Comparison of ENCODE assay signal across 14 mouse cellular contexts in the genomic region with DNA sequence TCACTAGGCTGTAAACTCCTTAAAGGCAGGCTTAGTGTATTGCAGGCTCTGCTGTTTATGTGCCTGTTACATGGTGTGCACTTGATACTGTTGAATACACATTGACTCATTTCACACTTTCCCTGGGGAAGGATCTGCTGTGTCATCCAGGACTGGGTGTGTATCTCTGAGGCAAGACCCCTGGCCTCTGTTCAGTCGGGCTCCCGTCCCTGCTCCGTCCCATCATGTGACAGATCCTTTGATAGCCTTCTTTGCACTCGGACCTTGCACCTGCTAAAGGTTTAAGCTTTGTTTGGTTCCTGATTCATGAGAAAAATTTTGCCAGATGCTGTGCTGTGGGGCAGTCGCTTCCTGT. TPM values are rescaled to one million over a fixed set of nuclear protein-coding genes. Genes with fewer than 3 reads are reported as not detected.
DNase-seq lines count a peak whose midpoint lies in the region; ATAC-seq and TF ChIP-seq lines count a peak whose summit lies in the region.
"Had no signal": no experiment of that assay in that cellular context is flagged by ENCODE, and none has a peak within 500 bp of the region (broad histone marks: within the 10 kb centered on the region; RNA-seq: fewer than 3 reads in every experiment).

No protein-coding gene starts in this region.

- TF ChIP-seq CTCF in CH12.LX (conservative IDR thresholded peaks at IDR 0.05 in 1 of 2, IDR thresholded peaks at IDR 0.05 in 1 of 2; ENCODE audit: low read depth in 2 of 2, low read length in 2 of 2) (no peak), ES-Bruce4 (IDR thresholded peaks at IDR 0.05; ENCODE audit: low read depth, low read length) (no peak)

- TF ChIP-seq POLR2A in CH12.LX (IDR thresholded peaks at IDR 0.05; ENCODE audit: low read depth, low read length) (no peak), ES-Bruce4 (IDR thresholded peaks at IDR 0.05; ENCODE audit: insufficient read depth, low read length) (no peak)

- in situ Hi-C loops in CH12.LX (cut with MboI; ENCODE audit: low pct_ligation_motif_present, low pct_unique_long_range_greater_than_20kb, low sequenced_read_pairs), result no loop called here

- H3K9ac ChIP-seq in CH12.LX (ENCODE audit: insufficient read depth, low read depth) (no peak overlapping the region), ES-Bruce4 (ENCODE audit: low read depth, poor library complexity, severe bottlenecking) (no peak overlapping the region)
- peak overlapping the region; percentile 35 for H3K9ac ChIP-seq in liver, embryonic 16.5 days (ENCODE audit: low read depth, low read length)
- H3K9ac ChIP-seq: hindbrain, embryonic 13.5 days had no signal

- no peaks in the 10 kb centered on the region for H3K79me2 ChIP-seq in CH12.LX (replicated peaks; ENCODE audit: control insufficient read depth, extremely low read depth, insufficient read depth, poor library complexity, severe bottlenecking)

- dilution Hi-C loops in CH12.LX (cut with MboI; ENCODE audit: extremely low pct_ligation_motif_present, extremely low pct_unique_long_range_greater_than_20kb, low sequenced_read_pairs), result no loop called here

- H3K27me3 ChIP-seq in CH12.LX (replicated peaks) (no peaks in the 10 kb centered on the region), ES-Bruce4 (ENCODE audit: control insufficient read depth, insufficient read depth, low read length, poor library complexity, severe bottlenecking) (no peaks in the 10 kb centered on the region)
- H3K27me3 ChIP-seq in liver, embryonic 16.5 days (ENCODE audit: control insufficient read depth, insufficient read depth, low read depth, low read length), result no peaks in the 10 kb centered on the region
- H3K27me3 ChIP-seq: heart, embryonic 13.5 days; hindbrain, embryonic 13.5 days had no signal

- ATAC-seq in erythroid progenitor cell, adult 5-6 weeks (replicated peaks; ENCODE audit: low FRiP score, poor library complexity, severe bottlenecking), result peak; percentile 65
- peak; percentile 88 for ATAC-seq in liver, embryonic 16.5 days (ENCODE audit: low read depth)

- H3K27ac ChIP-seq in CH12.LX (ENCODE audit: insufficient read depth, low read depth), result no peak overlapping the region
- peak overlapping the region; percentile 84 for H3K27ac ChIP-seq in ES-Bruce4 (ENCODE audit: insufficient read depth, low read length)
- H3K27ac ChIP-seq in liver, embryonic 16.5 days (ENCODE audit: low read length), result peak overlapping the region; percentile 81
- H3K27ac ChIP-seq: heart, embryonic 13.5 days; hindbrain, embryonic 13.5 days had no signal

- H3K9me3 ChIP-seq in CH12.LX (replicated peaks; ENCODE audit: low read length) (no peaks in the 10 kb centered on the region), ES-Bruce4 (replicated peaks; ENCODE audit: control insufficient read depth, insufficient read depth, low read length, poor library complexity, severe bottlenecking) (peaks cover 6% of the 10 kb centered on the region)
- no peaks in the 10 kb centered on the region for H3K9me3 ChIP-seq in liver, embryonic 16.5 days (replicated peaks; ENCODE audit: control insufficient read depth, low read length)
- H3K9me3 ChIP-seq: heart, embryonic 13.5 days; hindbrain, embryonic 13.5 days had no signal

- H3K4me1 ChIP-seq in CH12.LX (ENCODE audit: control insufficient read depth in 1 of 2, insufficient read depth in 2 of 2) (peaks cover 4 to 14% of the 10 kb centered on the region in 2 experiments), ES-Bruce4 (ENCODE audit: control insufficient read depth, insufficient read depth, low read length) (peaks cover 3% of the 10 kb centered on the region)
- peaks cover 27% of the 10 kb centered on the region for H3K4me1 ChIP-seq in liver, embryonic 16.5 days (ENCODE audit: control insufficient read depth, low read depth, low read length)
- H3K4me1 ChIP-seq: hindbrain, embryonic 13.5 days had no signal

- TF ChIP-seq RAD21 in CH12.LX (IDR thresholded peaks at IDR 0.05; ENCODE audit: low read depth, low read length), result no peak

- DNase-seq in CH12.LX (ENCODE audit: extremely low read depth), result peak; percentile 38
- DNase-seq in T-cell, adult 2 months (ENCODE audit: low spot score), result no peak
- DNase-seq in thymus, postnatal 25 days, result no peak
- DNase-seq in lung, postnatal 4 days, result no peak
- DNase-seq: adrenal gland, postnatal 25 days; cerebellum, adult 9-11 months; thymus, postnatal 4 days had no signal

- no peaks in the 10 kb centered on the region for H3K36me3 ChIP-seq in CH12.LX (replicated peaks in 1 of 2; ENCODE audit: control insufficient read depth in 1 of 2, insufficient read depth in 1 of 2, low read length in 1 of 2)
- peaks cover 8% of the 10 kb centered on the region; the same call in 1 of the 2 replicates for H3K36me3 ChIP-seq in ES-Bruce4 (ENCODE audit: control insufficient read depth, insufficient read depth, low read length, poor library complexity, severe bottlenecking)
- H3K36me3 ChIP-seq in liver, embryonic 16.5 days (ENCODE audit: control insufficient read depth, insufficient read depth), result no peaks in the 10 kb centered on the region
- H3K36me3 ChIP-seq: heart, embryonic 13.5 days; hindbrain, embryonic 13.5 days had no signal

- TF ChIP-seq EP300 in CH12.LX (IDR thresholded peaks at IDR 0.05; ENCODE audit: low read length) (peak; percentile 33; the same call in 1 of the 2 replicates), ES-Bruce4 (IDR thresholded peaks at IDR 0.05; ENCODE audit: insufficient read depth, low read depth, low read length) (peak; percentile 75)

- H3K4me2 ChIP-seq in CH12.LX (ENCODE audit: insufficient read depth, low read depth, poor library complexity, severe bottlenecking), result peak overlapping the region; percentile 8; the same call in 1 of the 2 replicates
- H3K4me2 ChIP-seq in liver, embryonic 16.5 days (ENCODE audit: low read depth, low read length), result peak overlapping the region; percentile 61
- H3K4me2 ChIP-seq: heart, embryonic 13.5 days; hindbrain, embryonic 13.5 days had no signal

- H3K4me3 ChIP-seq in CH12.LX (replicated peaks in 1 of 3; ENCODE audit: low read depth in 2 of 3, low read length in 2 of 3, poor library complexity in 1 of 3), result no peak overlapping the region
- H3K4me3 ChIP-seq in ES-Bruce4 (ENCODE audit: low read depth, low read length), result peak overlapping the region; percentile 19; the same call in 1 of the 2 replicates
- H3K4me3 ChIP-seq in liver, embryonic 16.5 days (ENCODE audit: low read depth, low read length), result no peak overlapping the region; the same call in 1 of the 2 replicates
- H3K4me3 ChIP-seq: heart, embryonic 13.5 days; hindbrain, embryonic 13.5 days had no signal

- 16% methylated on average over 5 of the region's 5 CpGs for WGBS in liver, embryonic 16.5 days (ENCODE audit: insufficient replicate concordance)

TF ChIP-seq in CH12.LX, 34 proteins besides CTCF, POLR2A, EP300 and RAD21:
- TF ChIP-seq BHLHE40 (IDR thresholded peaks at IDR 0.05; ENCODE audit: low read depth, low read length) (0 out of 2 replicates have a peak, but pooled peaks have one; percentile 16), MYC (IDR thresholded peaks at IDR 0.05; ENCODE audit: low read depth, low read length) (no peak), JUND (conservative IDR thresholded peaks at IDR 0.05; ENCODE audit: low read depth, low read length) (0 out of 2 replicates have a peak, but pooled peaks have one; percentile 18)

RNA-seq across cellular contexts. Expression of a gene that starts 10.5 kb away (rescaled TPM):
- not detected in 2 replicates for total RNA-seq in CH12.LX (2012; rRNA removed)
- not detected in 2 replicates for total RNA-seq in CH12.LX (2014; rRNA removed)
- polyA plus RNA-seq in CH12.LX (2012; ENCODE audit: insufficient read length, low read depth), result not detected in 2 replicates
- not detected in 2 replicates for polyA plus RNA-seq in ES-Bruce4 (2011; ENCODE audit: insufficient read depth, insufficient read length, low read depth, missing spikeins)
- not detected in 2 replicates for total RNA-seq in erythroid progenitor cell, adult 5-6 weeks (2015; ENCODE audit: low replicate concordance)
- total RNA-seq in erythroid progenitor cell, adult 5-6 weeks (2017; ENCODE audit: low replicate concordance), result not detected in 2 replicates
- not detected in 2 replicates for polyA plus RNA-seq in liver, embryonic 16.5 days (2015; fragmentation: Nextera tagmentation; extraction: Ambion mirVana)
- total RNA-seq: adrenal gland, postnatal 25 days had no signal
- polyA plus RNA-seq: embryonic facial prominence, embryonic 14.5 days; frontal cortex, adult 2 months; heart, embryonic 13.5 days; hindbrain, embryonic 13.5 days had no signal

RNA-seq across cellular contexts. Expression of a gene that starts 20.9 kb away (rescaled TPM):
- total RNA-seq in CH12.LX (2012; rRNA removed), result 0.63 and 0.76 TPM in 2 replicates
- 0.16 TPM in 2 replicates for total RNA-seq in CH12.LX (2014; rRNA removed)
- 0.33 and 0.42 TPM in 2 replicates for polyA plus RNA-seq in CH12.LX (2012; ENCODE audit: insufficient read length, low read depth)
- polyA plus RNA-seq in ES-Bruce4 (2011; ENCODE audit: insufficient read depth, insufficient read length, low read depth, missing spikeins), result 46.6 and 53.6 TPM in 2 replicates
- 2.2 and 2.5 TPM in 2 replicates for total RNA-seq in erythroid progenitor cell, adult 5-6 weeks (2015; ENCODE audit: low replicate concordance)
- 3.5 and 7.3 TPM in 2 replicates for total RNA-seq in erythroid progenitor cell, adult 5-6 weeks (2017; ENCODE audit: low replicate concordance)
- polyA plus RNA-seq in liver, embryonic 16.5 days (2015; fragmentation: Nextera tagmentation; extraction: Ambion mirVana), result 6.6 and 8.4 TPM in 2 replicates
